Mouse (Mus musculus): ENCODE data around the gene Mgat5b.

Mgat5b gene

DNA sequence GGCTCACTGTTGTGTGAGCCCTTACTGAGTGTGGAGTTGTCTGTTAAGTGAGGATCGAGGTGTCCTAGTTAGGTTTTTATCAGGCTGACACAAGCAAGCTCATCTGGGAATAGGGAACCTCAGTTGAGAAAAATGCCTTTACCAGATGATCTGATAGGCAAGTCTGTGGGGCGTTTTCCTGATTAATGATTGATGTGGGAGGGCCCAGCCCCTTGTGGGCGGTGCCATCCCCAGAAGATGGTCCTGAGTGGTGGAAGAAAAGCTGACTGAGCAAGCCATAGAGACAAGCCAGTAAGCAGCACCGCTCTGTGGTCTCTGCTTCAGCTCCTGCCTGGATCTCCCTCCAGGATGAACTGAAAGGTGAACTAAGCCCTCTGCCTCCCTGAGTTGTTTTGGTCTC is 112.6 kb downstream of the Mgat5b start:
- no peak for DNase-seq (ENCODE audit: low spot score)

DNA sequence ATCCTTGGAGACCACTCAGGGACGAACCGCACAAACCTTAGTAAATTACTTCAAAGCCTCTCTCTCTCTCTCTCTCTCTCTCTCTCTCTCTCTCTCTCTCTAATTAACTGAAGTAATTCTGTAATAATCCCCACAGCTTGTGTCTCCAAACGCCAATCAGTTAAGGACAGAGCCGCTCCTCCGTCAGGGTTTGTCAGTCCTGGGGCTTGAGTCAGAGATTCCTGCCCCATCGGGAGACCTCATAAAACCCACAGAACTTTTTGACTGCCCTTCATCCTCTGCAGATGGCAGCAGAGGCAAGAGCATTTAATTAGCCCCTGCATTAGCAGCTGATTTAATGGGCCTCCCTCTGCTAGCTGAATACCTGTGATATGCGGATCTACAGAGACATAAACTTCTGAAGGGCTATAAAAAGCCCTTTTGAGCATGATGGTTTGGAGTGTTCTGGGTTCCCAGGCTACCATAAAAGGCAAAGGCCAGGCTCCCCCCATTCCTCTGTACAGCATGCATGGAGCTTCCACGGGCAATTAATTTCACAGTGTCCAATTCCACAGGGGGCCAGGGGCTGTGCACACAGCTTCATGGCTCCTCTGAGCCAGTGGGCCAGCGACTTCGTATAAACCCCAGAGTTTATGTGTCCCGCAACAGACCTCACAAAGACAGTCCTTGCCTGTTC is 117.1 kb downstream of the Mgat5b start:
- no peak for DNase-seq (ENCODE audit: low spot score)

All from urinary bladder, postnatal 10 days (tissue).